ENCODE assay signal across 26 mouse cellular contexts in genomic region chr10:121822674-121823073, GRCm38 (mm10).
A peak's percentile ranks its signal among the peaks of the same experiment; 100 is the strongest.
DNase-seq lines count a peak whose midpoint lies in the region; ATAC-seq and TF ChIP-seq lines count a peak whose summit lies in the region.
"Had no signal": no experiment of that assay in that cellular context is flagged by ENCODE, and none has a peak within 500 bp of the region (broad histone marks: within the 10 kb centered on the region; RNA-seq: fewer than 3 reads in every experiment).

No protein-coding gene starts in this region.

- no peaks in the 10 kb centered on the region for H3K4me1 ChIP-seq in lung, postnatal 0 days (ENCODE audit: insufficient read depth, low read depth, low read length)
- no peaks in the 10 kb centered on the region for H3K4me1 ChIP-seq in stomach, postnatal 0 days (replicated peaks; ENCODE audit: control insufficient read depth, insufficient read depth)
- H3K4me1 ChIP-seq: forebrain, embryonic 12.5 days had no signal

- TF ChIP-seq EP300 in lung, postnatal 0 days (IDR thresholded peaks at IDR 0.05) = no peak
- TF ChIP-seq EP300 in stomach, postnatal 0 days (optimal IDR thresholded peaks at IDR 0.05) = no peak

- H3K36me3 ChIP-seq in lung, postnatal 0 days (ENCODE audit: insufficient read depth, low read length) = no peaks in the 10 kb centered on the region
- 0 out of 2 replicates have a peak, but pooled peaks cover 2% of the 10 kb centered on the region for H3K36me3 ChIP-seq in stomach, postnatal 0 days (ENCODE audit: control insufficient read depth, insufficient read depth, low read length)
- H3K36me3 ChIP-seq: G1E had no signal

- no peaks in the 10 kb centered on the region for H3K9me3 ChIP-seq in lung, postnatal 0 days (ENCODE audit: low read length)
- no peaks in the 10 kb centered on the region for H3K9me3 ChIP-seq in stomach, postnatal 0 days (ENCODE audit: control insufficient read depth, low read length)
- H3K9me3 ChIP-seq: embryonic facial prominence, embryonic 13.5 days; embryonic facial prominence, embryonic 15.5 days; forebrain, embryonic 10.5 days; forebrain, embryonic 12.5 days had no signal

- no peak for TF ChIP-seq CTCF in lung, postnatal 0 days (IDR thresholded peaks at IDR 0.05)
- TF ChIP-seq CTCF in stomach, postnatal 0 days (IDR thresholded peaks at IDR 0.05; ENCODE audit: low read depth) = no peak

- H3K4me2 ChIP-seq in lung, postnatal 0 days (replicated peaks; ENCODE audit: low read depth, low read length) = no peak overlapping the region
- H3K4me2 ChIP-seq in stomach, postnatal 0 days (replicated peaks; ENCODE audit: low read depth) = no peak overlapping the region
- H3K4me2 ChIP-seq: embryonic facial prominence, embryonic 13.5 days; embryonic facial prominence, embryonic 15.5 days; forebrain, embryonic 12.5 days had no signal

- no peaks in the 10 kb centered on the region for H3K27me3 ChIP-seq in lung, postnatal 0 days (replicated peaks; ENCODE audit: insufficient read depth, low read length)
- H3K27me3 ChIP-seq in stomach, postnatal 0 days (ENCODE audit: control insufficient read depth, insufficient read depth, low read length) = no peaks in the 10 kb centered on the region
- H3K27me3 ChIP-seq: CH12.LX; embryonic facial prominence, embryonic 13.5 days; embryonic facial prominence, embryonic 15.5 days; forebrain, embryonic 12.5 days had no signal

- no peak overlapping the region for H3K9ac ChIP-seq in lung, postnatal 0 days (replicated peaks; ENCODE audit: low read depth)
- H3K9ac ChIP-seq in stomach, postnatal 0 days (ENCODE audit: low read length) = no peak overlapping the region
- H3K9ac ChIP-seq: embryonic facial prominence, embryonic 13.5 days; embryonic facial prominence, embryonic 15.5 days; forebrain, embryonic 12.5 days had no signal

- 33% methylated on average over 5 of the region's 5 CpGs for WGBS in lung, postnatal 0 days
- WGBS in stomach, postnatal 0 days = 34% methylated on average over 5 of the region's 5 CpGs

- peak; percentile 49 for DNase-seq in adrenal gland, adult 2 months
- DNase-seq in adrenal gland, postnatal 25 days = no peak
- peak; percentile 8 for DNase-seq in lung, postnatal 0 days (ENCODE audit: low spot score)
- DNase-seq in lung, adult 18-20 months = no peak
- peak; percentile 51 for DNase-seq in 3T3-L1 (ENCODE audit: low read depth, low spot score)
- DNase-seq in stomach, postnatal 0 days (ENCODE audit: low spot score) = peak; percentile 67
- no peak for DNase-seq in frontal cortex, postnatal 14 days (ENCODE audit: low spot score in 2 of 2)
- DNase-seq: adrenal gland, adult 8-10 months; adrenal gland, postnatal 14 days; cerebellum, adult 11 months; cerebellum, adult 18-20 months; cerebellum, adult 8-10 months; cerebellum, adult 9-11 months; cerebellum, postnatal 14 days; cerebellum, postnatal 36 days; embryo, embryonic 11 days had no signal

- H3K4me3 ChIP-seq in lung, postnatal 0 days (ENCODE audit: low read depth, low read length) = no peak overlapping the region
- H3K4me3 ChIP-seq in stomach, postnatal 0 days (ENCODE audit: low read depth, low read length) = no peak overlapping the region
- H3K4me3 ChIP-seq: embryonic facial prominence, embryonic 13.5 days; embryonic facial prominence, embryonic 15.5 days; erythroblast, embryonic 14.5 days; forebrain, embryonic 10.5 days; forebrain, embryonic 12.5 days had no signal

- H3K27ac ChIP-seq in lung, postnatal 0 days (ENCODE audit: low read length) = no peak overlapping the region
- H3K27ac ChIP-seq in stomach, postnatal 0 days (replicated peaks) = no peak overlapping the region
- H3K27ac ChIP-seq: embryonic facial prominence, embryonic 13.5 days; embryonic facial prominence, embryonic 15.5 days; forebrain, embryonic 10.5 days; forebrain, embryonic 12.5 days had no signal

- no peak for ATAC-seq in lung, postnatal 0 days
- peak; percentile 93 for ATAC-seq in stomach, postnatal 0 days (ENCODE audit: low FRiP score, low TSS enrichment)
- ATAC-seq: CD4-positive, CD25-positive, alpha-beta regulatory T cell, adult 4 months; forebrain, embryonic 14.5 days; forebrain, embryonic 16.5 days had no signal

Comparison
In these comparisons a context has a peak if more than half of its experiments do, and no peak if none do; other contexts are left out.
1. DNase-seq: peak in adrenal gland, adult 2 months (single experiment), lung, postnatal 0 days (single experiment), 3T3-L1 (single experiment) and stomach, postnatal 0 days (single experiment); none in adrenal gland, postnatal 25 days (single experiment), lung, adult 18-20 months (0 of 2) and frontal cortex, postnatal 14 days (0 of 2).